Mouse (Mus musculus): ENCODE measurements around the gene C1qtnf5.

C1qtnf5 gene

DNA sequence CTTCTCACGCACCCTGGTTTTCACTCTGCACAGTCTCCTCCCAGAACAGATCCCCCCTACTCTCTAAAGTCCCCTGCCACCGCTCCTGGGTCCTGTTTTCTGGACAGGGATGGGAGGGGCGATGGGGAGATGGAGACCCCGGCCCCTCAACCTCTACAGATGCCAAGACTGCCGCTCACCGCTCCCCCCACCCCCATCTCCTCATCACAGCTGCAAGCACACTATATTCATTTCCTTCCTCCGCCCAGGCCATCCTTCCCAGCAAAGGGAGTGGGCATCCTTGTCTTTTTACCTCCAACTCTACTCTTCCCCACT is 24.2 kb downstream of the C1qtnf5 start:
- no peak for DNase-seq (ENCODE audit: low spot score)

DNA sequence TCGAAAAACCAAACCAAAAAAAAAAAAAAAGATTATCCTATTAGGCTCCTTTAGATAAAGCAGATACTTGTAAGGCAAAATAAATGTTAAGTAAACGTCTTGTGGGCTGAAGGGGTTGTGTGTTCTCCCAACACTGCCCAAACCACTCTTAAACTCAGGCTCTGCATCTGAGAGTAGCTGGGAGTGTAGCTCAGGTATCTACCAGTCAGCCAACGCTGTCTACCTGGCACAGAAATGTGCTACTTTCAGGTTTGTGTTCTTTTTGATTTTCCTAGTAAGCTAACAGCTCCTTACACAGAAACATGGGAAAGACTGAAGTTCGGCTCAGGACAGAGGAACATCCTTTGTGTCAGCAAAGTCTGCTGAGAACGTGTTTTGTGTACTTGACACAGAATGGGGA is 25.2 kb downstream of the C1qtnf5 start:
- no peak for DNase-seq (ENCODE audit: low spot score)

DNA sequence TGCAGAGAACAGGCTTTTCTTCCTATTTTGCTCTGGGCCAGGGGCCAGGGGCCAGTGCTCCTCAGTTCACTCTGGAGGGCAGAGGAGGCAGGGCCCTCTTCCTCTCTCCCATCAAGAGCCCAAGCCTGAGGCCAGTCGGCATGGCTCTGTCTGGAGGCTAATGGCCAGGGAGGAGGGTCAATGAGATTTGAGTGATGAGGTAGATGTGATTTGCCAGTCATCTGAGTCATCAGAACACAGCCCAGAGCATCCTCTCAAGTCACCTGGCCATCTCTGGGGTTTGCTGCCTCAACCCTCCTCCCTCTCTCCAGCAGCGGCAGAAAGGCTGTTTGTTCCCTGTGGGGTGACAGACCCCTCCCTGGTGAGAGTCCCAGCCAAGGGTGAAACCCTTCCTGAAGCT is 26.2 kb downstream of the C1qtnf5 start:
- DNase-seq (ENCODE audit: low spot score) = no peak

DNA sequence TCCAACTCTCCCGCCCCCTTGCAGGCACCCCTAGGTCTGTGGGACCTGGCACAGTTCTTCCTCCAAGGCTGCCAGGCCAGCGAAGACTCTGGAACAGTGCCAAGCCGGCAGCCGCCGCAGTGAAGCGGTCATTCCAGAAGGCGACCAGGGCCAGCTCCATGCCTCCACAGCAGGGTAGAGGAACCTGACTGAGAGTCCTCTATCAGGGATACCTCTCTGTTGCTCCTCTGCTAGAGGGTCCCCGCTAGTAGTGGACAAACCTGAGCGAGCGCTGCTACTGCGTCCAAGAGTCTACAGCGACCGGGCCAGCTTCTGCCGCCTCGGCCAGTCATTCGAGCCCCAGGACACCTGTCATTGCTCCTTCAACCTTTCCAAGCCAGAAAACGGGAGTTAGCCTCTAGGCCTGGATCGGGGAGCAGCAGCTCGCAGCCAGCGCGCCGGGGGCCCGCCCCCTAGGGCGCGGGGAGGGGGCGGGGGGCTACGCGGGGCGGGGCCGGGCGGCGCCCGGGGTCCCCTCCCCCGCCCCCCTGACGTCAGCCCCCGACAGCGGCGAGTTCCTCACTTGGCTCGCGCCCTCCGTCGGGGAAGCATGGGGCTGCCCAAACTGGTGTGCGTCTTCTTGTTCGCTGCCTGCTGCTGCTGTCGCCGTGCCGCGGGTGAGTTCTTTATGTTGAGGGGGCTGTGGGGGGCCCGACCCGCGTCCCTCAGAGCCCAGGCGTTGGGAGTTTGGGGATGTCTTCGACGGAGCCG is 27.2 kb downstream of the C1qtnf5 start, which contains the start of gene Mcam:
TSS of gene Mcam (plus strand) at position 369 of the 750 bp plus-strand sequence.
- DNase-seq (ENCODE audit: low spot score) = peak; percentile 62

DNA sequence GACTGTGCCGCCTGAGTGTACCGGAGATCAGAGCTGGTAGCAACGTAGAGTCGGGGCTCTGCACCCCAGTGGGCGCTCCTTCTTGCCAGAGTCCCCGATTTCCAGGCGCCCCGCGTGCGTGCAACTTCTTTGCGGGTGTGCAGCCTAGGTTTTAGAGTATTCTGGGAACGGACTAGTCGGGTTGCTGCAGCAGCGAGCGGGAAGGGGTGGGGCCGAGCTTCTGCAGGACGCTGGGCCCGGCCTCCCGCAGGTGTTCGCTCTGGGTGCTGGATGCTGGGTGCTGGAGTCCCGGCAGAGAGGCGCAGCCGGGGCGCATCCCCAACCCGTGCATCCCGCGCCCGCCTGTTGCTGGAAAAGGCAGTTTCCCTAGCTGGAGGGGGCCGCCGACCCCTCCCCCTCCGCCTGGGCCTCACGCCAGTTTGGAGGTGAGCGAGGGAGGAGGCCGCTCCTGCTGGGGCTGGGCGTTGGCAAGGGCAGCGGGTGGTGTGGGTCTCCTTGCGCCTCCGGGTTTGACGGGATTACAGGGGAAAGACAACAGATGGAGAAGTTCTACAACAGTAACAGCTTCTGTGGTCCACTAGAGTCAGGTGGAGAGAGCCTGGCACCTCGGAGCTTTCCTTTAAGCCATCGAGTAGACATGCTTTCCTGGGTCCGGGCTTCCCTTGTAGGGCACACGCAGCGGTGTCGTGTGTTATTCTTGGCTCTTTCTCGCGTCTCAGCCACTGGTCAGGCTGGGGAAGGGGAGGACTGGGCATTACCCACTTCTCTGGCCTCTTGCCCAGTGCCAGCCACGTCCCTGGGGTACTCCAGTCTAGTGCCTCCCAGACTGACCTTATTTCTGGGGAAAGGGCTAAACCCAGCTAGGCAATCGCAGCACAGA is 28.0 kb downstream of the C1qtnf5 start:
- DNase-seq (ENCODE audit: low spot score) = peak; percentile 36

DNA sequence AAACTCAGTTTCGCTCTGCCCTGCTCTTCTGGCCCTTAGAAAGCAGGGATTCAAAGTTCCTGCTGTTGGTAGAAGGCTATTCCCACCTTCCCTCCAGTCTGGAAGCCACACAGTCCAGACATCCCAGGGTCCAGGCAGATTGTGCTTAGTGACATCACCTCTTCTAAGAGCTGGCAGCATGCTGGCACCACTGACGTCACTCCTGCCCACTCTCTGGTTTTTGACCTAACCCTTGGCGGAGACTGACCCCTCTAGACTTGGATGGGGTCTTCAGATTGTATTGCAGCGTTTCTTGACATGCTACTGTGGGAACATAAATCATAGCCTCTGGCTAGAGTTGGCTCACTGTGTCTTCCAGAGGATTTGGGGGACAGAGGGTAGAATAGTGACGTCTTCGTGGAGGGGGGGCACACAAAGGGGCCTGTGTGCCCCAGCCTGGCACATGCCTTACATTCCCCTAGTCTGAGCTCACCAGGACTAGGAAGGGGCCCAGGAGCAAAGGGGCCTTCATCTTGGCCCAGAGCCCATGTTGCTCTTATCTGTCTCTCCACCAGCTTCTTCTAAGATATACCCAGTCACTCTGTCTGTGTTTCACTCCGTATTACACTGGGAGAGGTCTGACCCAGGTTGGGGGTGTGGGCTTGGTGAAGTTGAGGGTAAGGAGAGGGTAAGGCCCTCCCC is 28.8 kb downstream of the C1qtnf5 start:
- no peak for DNase-seq (ENCODE audit: low spot score)

DNA sequence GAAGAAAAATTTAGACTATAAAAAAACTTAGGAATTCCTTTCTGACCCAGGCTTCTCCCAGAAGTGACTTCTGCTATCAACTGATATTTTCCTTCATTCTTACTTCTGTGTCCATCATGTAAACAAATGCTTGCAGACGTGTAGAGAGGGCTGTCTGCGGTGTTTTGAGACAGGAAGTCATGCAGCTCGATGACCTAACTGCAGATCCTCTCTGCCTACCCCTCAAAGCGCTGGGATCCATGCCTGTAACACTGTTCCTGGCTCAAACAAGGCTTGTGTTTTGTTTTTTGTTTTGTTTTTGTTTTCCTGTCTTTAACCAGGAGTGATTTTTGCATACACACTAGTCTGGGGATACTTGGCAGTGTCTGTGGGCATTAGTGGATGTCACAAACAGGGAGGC is 30.8 kb downstream of the C1qtnf5 start:
- DNase-seq (ENCODE audit: low spot score) = no peak

DNA sequence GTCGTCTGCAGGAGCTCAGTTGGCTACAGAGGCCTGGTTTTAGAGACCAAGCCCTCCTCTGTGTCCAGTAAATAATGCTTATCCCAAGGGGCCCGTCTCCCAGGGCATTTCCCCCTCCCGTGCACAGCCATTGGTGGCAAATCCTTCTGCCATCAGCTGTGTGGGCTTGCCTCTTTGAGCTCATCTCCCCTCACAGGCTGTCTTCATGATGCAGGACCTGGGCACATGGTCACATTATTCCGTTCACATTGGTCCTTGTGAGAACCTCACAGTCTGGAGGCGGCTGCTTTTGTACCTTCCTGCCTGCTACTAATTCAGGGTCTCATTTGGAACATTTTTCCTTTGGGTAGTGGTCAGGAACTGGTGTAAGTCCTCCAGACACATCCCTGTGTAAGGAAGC is 34.9 kb downstream of the C1qtnf5 start:
- DNase-seq (ENCODE audit: low spot score) = no peak

DNA sequence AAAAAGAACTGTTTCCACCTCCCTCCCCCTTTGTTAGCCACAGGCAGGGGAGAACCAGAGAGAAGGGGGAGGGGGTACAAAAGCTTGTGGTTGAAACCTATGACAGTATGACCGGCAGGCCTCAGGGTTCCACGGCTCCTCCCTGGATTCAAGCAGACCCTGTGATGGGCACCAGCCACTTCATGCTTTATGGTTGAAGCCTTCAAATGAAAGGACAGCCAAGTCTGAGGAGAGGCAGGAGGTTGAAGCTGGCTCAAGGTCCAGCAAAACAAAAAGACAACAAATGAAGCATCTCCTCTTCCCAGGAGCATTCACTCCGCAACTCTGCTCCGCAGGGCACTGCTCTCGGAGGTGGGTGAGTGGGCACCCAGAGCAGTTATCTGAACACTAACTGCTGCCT is 36.4 kb downstream of the C1qtnf5 start:
- no peak for DNase-seq (ENCODE audit: low spot score)

DNA sequence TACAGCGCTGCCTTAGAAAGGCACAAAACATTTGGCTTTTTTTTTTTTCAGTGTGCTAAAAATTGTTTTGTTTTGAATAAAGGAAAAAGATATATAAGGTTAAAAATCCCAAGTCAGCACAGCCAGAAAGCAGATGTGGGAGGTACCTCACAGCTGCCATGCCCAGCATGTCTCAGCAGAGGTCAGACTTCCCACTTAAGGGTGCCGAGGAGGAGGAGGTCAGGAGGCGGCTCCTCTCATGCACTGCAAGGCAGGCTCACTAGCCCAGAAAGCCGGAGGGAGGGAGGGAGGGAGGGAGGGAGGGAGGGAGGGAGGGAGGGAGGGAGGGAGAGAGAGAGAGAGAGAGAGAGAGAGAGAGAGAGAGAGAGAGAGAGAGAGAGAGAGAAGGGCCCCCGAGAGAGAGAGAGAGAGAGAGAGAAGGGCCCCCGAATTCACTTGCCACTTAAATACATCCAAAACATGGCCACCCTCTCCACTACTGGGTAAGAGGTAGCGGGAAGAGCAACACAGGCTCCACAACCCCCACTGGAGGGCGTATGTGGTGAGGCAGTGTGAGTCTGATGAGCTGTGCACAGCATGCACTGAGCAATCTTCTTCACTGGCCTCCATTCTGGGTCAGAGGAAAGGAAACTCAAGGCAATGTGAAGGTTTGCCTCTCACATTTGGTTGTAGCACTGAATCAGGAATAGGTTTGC is 37.1 kb downstream of the C1qtnf5 start:
- peak; percentile 48 for DNase-seq (ENCODE audit: low spot score)

DNA sequence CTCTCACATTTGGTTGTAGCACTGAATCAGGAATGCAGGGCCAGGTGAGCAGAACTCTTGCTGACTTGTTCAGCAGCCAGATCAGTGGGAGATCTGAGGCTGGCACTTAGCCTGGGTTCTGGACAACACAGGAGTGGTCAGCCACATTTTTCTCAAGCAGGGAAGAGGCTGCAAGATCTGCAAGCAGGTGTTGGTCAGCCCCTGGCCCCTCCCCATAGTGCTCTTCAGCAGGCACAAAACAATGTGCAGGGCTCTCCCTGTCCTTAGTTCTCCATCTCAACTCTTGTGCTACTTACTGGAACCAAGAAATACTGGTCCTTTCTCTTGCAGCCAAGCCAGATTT is 37.6 kb downstream of the C1qtnf5 start:
- DNase-seq (ENCODE audit: low spot score) = no peak

DNA sequence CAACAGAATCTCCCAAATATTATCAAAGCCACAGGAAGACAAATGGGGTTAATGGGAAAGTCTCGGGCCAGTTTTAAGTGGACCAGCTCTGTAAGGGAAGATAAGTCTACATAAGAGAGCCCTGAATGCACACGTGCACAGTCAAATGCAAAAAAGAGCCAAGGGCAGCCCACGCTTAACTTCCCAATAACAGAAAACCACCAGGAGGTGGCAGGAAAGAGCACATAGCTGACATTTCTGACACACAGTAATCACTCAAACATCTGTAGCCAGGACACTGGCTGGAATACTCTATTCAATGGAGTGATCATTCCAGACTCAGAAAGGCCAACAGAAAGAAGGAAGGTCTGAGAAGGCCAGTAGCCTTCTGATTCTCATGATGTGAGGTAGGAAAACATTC is 40.2 kb downstream of the C1qtnf5 start:
- no peak for DNase-seq (ENCODE audit: low spot score)

All from ovary, adult 18-20 months (tissue).